Mouse (Mus musculus) lung, postnatal 0 days (tissue): ENCODE measurements around the gene Nfatc2.

Source experiments
- CTCF ChIP-seq: IDR thresholded peaks from 2 replicates; pipeline ENCODE4 v1.5.1; 2016; ENCODE audit warnings: antibody characterized with exemption, mild to moderate bottlenecking
- EP300 ChIP-seq: IDR thresholded peaks from 2 replicates; pipeline ENCODE4 v1.6.1; 2016; ENCODE audit warnings: antibody characterized with exemption, mild to moderate bottlenecking, control low read depth

- TF ChIP-seq CTCF: peak; percentile 79
- TF ChIP-seq EP300: no peak
Measured at GRCm38 (mm10) chr2:168472899-168473298, 128.6 kb downstream of the Nfatc2 start.
